9 mouse cellular contexts compared by ENCODE assay signal in genomic region chr14:61046091-61046681, GRCm38 (mm10). TPM values are rescaled to one million over a fixed set of nuclear protein-coding genes. Genes with fewer than 3 reads are reported as not detected.
A peak's percentile ranks its signal among the peaks of the same experiment; 100 is the strongest.
DNase-seq lines count a peak whose midpoint lies in the region; ATAC-seq lines count a peak whose summit lies in the region.
"Had no signal": no experiment of that assay in that cellular context is flagged by ENCODE, and none has a peak within 500 bp of the region (broad histone marks: within the 10 kb centered on the region; RNA-seq: fewer than 3 reads in every experiment).

Gene Tnfrsf19, minus strand, starts transcription at chr14:61046490.

- H3K9me3 ChIP-seq in hindbrain, embryonic 14.5 days (ENCODE audit: control insufficient read depth, low read length), result no peaks in the 10 kb centered on the region
- H3K9me3 ChIP-seq in megakaryocyte, embryonic 14.5 days, result no peaks in the 10 kb centered on the region

- peaks cover 6% of the 10 kb centered on the region; the same call in 1 of the 2 replicates for H3K27me3 ChIP-seq in hindbrain, embryonic 14.5 days (ENCODE audit: control insufficient read depth, insufficient read depth, low read length)
- peaks cover 46% of the 10 kb centered on the region for H3K27me3 ChIP-seq in megakaryocyte, embryonic 14.5 days (replicated peaks)

- H3K9ac ChIP-seq in hindbrain, embryonic 14.5 days, result peak within 1 kb of the TSS; percentile 60

- under 1% methylated on average over 38 of the region's 38 CpGs for WGBS in hindbrain, embryonic 14.5 days

- peak; percentile 92 for ATAC-seq in hindbrain, embryonic 14.5 days (ENCODE audit: low FRiP score)

- H3K27ac ChIP-seq in hindbrain, embryonic 14.5 days, result peak within 1 kb of the TSS; percentile 76
- H3K27ac ChIP-seq: macrophage had no signal

- peak within 1 kb of the TSS; percentile 46 for H3K4me3 ChIP-seq in hindbrain, embryonic 14.5 days (replicated peaks; ENCODE audit: low read length)
- peak within 1 kb of the TSS; percentile 83 for H3K4me3 ChIP-seq in megakaryocyte, embryonic 14.5 days (replicated peaks)

- peaks cover 13% of the 10 kb centered on the region for H3K4me1 ChIP-seq in hindbrain, embryonic 14.5 days (replicated peaks; ENCODE audit: control insufficient read depth, insufficient read depth, low read length)
- H3K4me1 ChIP-seq in megakaryocyte, embryonic 14.5 days, result peaks cover 11% of the 10 kb centered on the region

- H3K36me3 ChIP-seq in hindbrain, embryonic 14.5 days (replicated peaks; ENCODE audit: control insufficient read depth, insufficient read depth), result no peaks in the 10 kb centered on the region
- H3K36me3 ChIP-seq in megakaryocyte, embryonic 14.5 days (replicated peaks; ENCODE audit: low read length), result no peaks in the 10 kb centered on the region

- H3K4me2 ChIP-seq in hindbrain, embryonic 14.5 days (replicated peaks), result peak within 1 kb of the TSS; percentile 88

- DNase-seq in T-cell, adult 2 months (ENCODE audit: low spot score), result peak; percentile 90
- peak; percentile 74 to 77 for DNase-seq in cerebellum, postnatal 25 days
- peak; percentile 51 for DNase-seq in gastrocnemius, adult 18-20 months (ENCODE audit: low spot score)
- DNase-seq in hindbrain, embryonic 14.5 days (ENCODE audit: low spot score), result peak; percentile 75
- DNase-seq in left cerebral cortex, adult 9 months (ENCODE audit: low spot score in 2 of 2), result peak; percentile 42 to 76
- peak; percentile 84 for DNase-seq in right cerebral cortex, postnatal 25 days
- peak; percentile 58 for DNase-seq in urinary bladder, postnatal 25 days (ENCODE audit: low spot score)

RNA-seq across cellular contexts. Expression of gene Tnfrsf19, which starts in this region (rescaled TPM):
- 10 to 100 TPM in 1 of 2 experiments, 1 to 10 TPM in 1; 6.9 to 10.8 TPM for total RNA-seq in gastrocnemius, adult 18-20 months (2021)
- 39.5 and 41.3 TPM in 2 replicates for polyA plus RNA-seq in hindbrain, embryonic 14.5 days (2014; fragmentation: Nextera tagmentation; extraction: Ambion mirVana)
- not detected in 2 replicates for polyA plus RNA-seq in megakaryocyte, embryonic 14.5 days (2012; ENCODE audit: insufficient read depth, low replicate concordance)
- polyA plus RNA-seq: macrophage had no signal

Comparison
In these comparisons a context has a peak if more than half of its experiments do, and no peak if none do; other contexts are left out.
1. Peak in every context shown above with its lines: DNase-seq, ATAC-seq, H3K4me3 ChIP-seq and H3K27ac ChIP-seq.
2. RNA of gene Tnfrsf19 (polyA plus RNA-seq): 39.5 to 41.3 TPM in hindbrain, embryonic 14.5 days; not detected in megakaryocyte, embryonic 14.5 days; every median in the first group is over 10 times any median in the second.